Mouse (Mus musculus) kidney, embryonic 16.5 days (tissue): Measurements from ENCODE around the gene Timm8a2. TPM values are rescaled to one million over a fixed set of nuclear protein-coding genes. Genes with fewer than 3 reads are reported as not detected.
A peak's percentile ranks its signal among the peaks of the same experiment; 100 is the strongest.

Experiments
- ATAC-seq: fragments of 200-750 bp; cut with Nextera tagmentation; 2 replicates; pipeline ENCODE4 v1.8.0; 2017; ENCODE audit warnings: moderate TSS enrichment; ENCODE audit not compliant: low FRiP score, low TSS enrichment
- H3K27ac ChIP-seq: fragments of 300-500 bp; sonication (generic); 2 replicates; pipeline ENCODE4 v1.5.1; 2014; ENCODE audit warnings: low read length
- H3K27me3 ChIP-seq: fragments of 300-500 bp; sonication (generic); 2 replicates; pipeline ENCODE4 v1.6.1; 2014; ENCODE audit warnings: low read length, control low read depth, mixed read lengths; ENCODE audit not compliant: insufficient read depth
- H3K36me3 ChIP-seq: fragments of 300-500 bp; sonication (generic); 2 replicates; pipeline ENCODE4 v1.6.1; 2014; ENCODE audit warnings: low read length, control low read depth, mixed read lengths; ENCODE audit not compliant: insufficient read depth
- H3K4me1 ChIP-seq: fragments of 300-500 bp; sonication (generic); 2 replicates; pipeline ENCODE4 v1.6.1; 2014; ENCODE audit warnings: low read length, control low read depth, mixed read lengths; ENCODE audit not compliant: insufficient read depth
- H3K4me2 ChIP-seq: fragments of 300-500 bp; sonication (generic); replicated peaks from 2 replicates; pipeline ENCODE4 v1.6.1; 2014; ENCODE audit warnings: low read depth, low read length
- H3K4me3 ChIP-seq: fragments of 300-500 bp; sonication (generic); 2 replicates; pipeline ENCODE4 v1.5.1; 2014; ENCODE audit warnings: mild to moderate bottlenecking, low read length
- H3K9ac ChIP-seq: fragments of 300-500 bp; sonication (generic); replicated peaks from 2 replicates; pipeline ENCODE4 v1.6.1; 2014; ENCODE audit warnings: low read length
- H3K9me3 ChIP-seq: fragments of 300-500 bp; sonication (generic); 2 replicates; pipeline ENCODE4 v1.6.1; 2016; ENCODE audit warnings: low read length, control low read depth
- WGBS: fragments of 180-500 bp; shearing (Covaris S2); extraction: QIAGEN DNeasy Blood & Tissue Kit; methylation state at CpG from one replicate; pipeline ENCODE4 v1.1.7; 2014; 5-methylcytosine and 5-hydroxymethylcytosine counted together
- polyA plus RNA-seq: library from polyadenylated mRNA; unstranded; fragments of >200 nt; fragmentation: Nextera tagmentation; extraction: Ambion mirVana; gene quantifications from 2 replicates; pipeline ENCODE4 v1.2.1, GENCODE M21; 2015

Gene Timm8a2
- polyA plus RNA-seq, 1 experiment from 2014 or later = not detected

DNA sequence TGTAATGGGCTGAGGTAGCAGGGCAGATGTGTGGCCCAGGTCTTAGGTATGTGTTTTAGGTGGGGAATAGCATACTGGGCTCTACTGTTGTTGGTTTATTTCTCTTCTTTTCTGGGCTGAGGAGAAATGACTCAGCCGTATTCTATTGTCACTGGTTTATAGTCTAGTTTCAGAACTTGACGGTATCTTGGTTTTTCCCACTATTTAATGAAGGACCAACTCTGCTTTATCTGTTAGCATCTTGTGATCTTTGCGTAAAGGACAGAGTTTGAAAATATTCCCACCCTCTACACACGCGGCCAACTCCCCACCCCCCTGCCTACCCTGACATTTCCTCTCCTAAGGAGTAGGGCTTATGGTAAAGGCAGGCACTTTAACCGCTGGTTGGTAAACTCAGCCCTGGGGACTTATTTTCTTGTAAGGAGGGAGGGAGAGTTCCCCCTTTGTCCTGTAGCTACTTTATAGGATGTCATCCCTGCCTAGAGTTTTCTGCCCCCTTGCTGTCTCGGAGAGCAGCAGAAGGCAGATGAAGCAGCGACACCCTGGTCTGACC is 7.7 kb downstream of the Timm8a2 start:
- ATAC-seq = no peak

DNA sequence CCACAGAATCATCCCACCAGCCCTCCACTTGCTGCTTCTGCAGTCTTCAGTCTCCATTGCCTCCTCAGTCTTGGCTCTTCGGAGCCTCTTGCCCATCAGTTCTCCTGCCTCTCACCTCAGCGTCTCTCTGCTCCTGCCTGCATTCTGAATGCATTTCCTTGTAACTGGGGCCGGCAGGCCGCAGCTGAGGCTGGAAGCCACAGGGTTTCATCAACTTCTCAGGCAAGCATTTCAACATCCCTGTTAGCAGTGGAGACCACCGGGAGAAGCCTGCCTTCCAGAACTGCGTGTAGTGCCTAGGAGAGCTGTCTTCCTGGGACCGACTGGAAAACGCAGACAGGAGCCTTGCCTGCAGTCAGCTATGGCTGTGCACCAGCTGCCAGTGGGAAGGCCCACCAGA is 13.3 kb downstream of the Timm8a2 start:
- WGBS = 93% methylated on average over 8 of the region's 8 CpGs
- H3K4me2 ChIP-seq = no peak overlapping the region
- no peak overlapping the region for H3K4me3 ChIP-seq
- H3K36me3 ChIP-seq = no peaks in the 10 kb centered on the region
- no peaks in the 10 kb centered on the region for H3K4me1 ChIP-seq
- no peak for ATAC-seq
- H3K27me3 ChIP-seq = no peaks in the 10 kb centered on the region
- no peak overlapping the region for H3K9ac ChIP-seq
- no peaks in the 10 kb centered on the region for H3K9me3 ChIP-seq
- H3K27ac ChIP-seq = no peak overlapping the region

More for the DNA sequence above, 7.7 kb downstream of the Timm8a2 start:
- H3K36me3 ChIP-seq = no peaks in the 10 kb centered on the region
- WGBS = 75% methylated on average over 8 of the region's 8 CpGs
- no peak overlapping the region for H3K27ac ChIP-seq
- H3K27me3 ChIP-seq = no peaks in the 10 kb centered on the region
- no peak overlapping the region for H3K4me2 ChIP-seq
- no peaks in the 10 kb centered on the region for H3K4me1 ChIP-seq
- H3K9ac ChIP-seq = no peak overlapping the region
- H3K9me3 ChIP-seq = no peaks in the 10 kb centered on the region
- no peak overlapping the region for H3K4me3 ChIP-seq

DNA sequence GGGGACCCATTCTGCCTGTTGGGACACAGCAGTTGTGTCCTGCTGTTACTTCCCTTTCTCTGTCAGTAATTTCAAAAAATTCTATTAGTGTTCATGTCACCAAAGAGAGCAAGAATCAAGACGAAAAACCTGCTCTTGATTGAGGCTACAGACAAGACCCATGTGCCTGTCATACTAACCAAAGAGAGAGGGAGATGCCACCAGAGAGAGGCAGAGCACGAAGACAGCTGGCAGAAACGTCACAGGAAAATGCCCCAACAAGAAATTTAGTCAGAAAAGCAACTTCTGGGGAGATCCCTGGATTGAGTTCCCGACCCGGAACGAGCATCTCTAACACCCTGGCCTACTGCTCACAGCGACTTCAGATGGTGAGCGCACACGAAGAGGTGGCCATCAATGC is 14.3 kb downstream of the Timm8a2 start:
- H3K4me1 ChIP-seq = no peaks in the 10 kb centered on the region
- 87% methylated on average over 9 of the region's 9 CpGs for WGBS
- no peak overlapping the region for H3K4me3 ChIP-seq
- no peak overlapping the region for H3K9ac ChIP-seq
- no peak overlapping the region for H3K27ac ChIP-seq
- no peaks in the 10 kb centered on the region for H3K36me3 ChIP-seq
- H3K9me3 ChIP-seq = no peaks in the 10 kb centered on the region
- no peak for ATAC-seq
- H3K4me2 ChIP-seq = no peak overlapping the region
- no peaks in the 10 kb centered on the region for H3K27me3 ChIP-seq

DNA sequence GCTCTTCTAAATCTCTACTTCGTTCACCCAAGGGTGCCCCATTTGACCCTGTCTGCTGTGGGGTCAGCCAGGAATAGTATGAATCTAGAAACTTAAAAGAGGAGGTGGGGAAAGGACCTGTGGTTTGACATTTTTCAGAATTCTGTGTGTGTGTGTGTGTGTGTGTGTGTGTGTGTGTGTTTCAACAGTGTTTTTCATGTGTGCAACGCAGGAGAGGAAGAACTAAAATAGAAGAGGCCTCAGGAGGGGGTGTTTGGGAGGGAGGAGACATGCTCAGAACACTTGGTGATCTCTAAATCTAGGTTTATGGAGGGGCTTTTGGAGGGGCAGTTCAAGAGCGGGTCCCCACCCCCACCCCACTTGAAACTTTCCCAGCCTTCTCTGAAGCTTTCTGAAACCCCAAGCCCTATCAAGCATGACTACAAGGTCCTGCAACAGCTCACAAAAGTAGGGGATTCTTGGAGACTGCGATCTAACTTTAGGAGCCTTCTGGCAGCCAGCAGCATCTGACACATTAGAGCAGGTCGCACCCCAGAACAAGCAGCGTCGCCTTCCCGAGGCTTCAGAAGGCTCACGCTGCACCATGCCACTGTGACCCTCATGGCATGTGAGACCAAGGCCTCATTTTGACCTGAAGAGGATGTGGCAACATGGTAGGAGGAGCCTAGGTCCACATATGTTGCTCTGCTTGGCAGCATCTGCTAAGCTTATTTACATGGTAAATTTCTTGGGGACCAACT is 18.6 kb downstream of the Timm8a2 start:
- H3K4me1 ChIP-seq = no peaks in the 10 kb centered on the region
- 86% methylated on average over 9 of the region's 9 CpGs for WGBS

DNA sequence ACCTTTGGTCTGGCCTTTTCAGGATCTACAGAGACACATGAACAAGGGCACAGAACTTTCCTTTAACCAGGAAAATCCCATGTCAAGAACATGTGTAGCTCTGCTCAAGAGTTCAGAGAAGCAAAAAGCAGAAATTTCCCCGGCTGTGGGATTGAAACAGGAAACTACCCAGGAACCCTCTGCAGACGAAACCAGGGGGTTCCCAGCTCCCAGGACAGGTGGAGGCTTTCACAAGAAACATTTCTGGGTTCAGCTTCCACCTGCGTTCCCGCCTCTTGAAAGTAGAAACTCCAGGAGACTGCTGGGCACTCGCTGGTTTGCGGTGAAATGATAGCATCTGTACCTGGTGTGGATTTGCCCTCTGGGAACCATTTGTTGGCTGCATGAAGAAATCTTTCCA is 22.4 kb downstream of the Timm8a2 start:
- Histone ChIP-seq H3K4me2 (no peak overlapping the region), H3K36me3 (no peaks in the 10 kb centered on the region), H3K4me1 (no peaks in the 10 kb centered on the region), H3K4me3 (no peak overlapping the region), H3K9ac (no peak overlapping the region), H3K27me3 (no peaks in the 10 kb centered on the region), H3K27ac (no peak overlapping the region), H3K9me3 (no peaks in the 10 kb centered on the region)
- no peak for ATAC-seq
- WGBS = 69% methylated on average over 6 of the region's 6 CpGs

More for the DNA sequence above, 18.6 kb downstream of the Timm8a2 start:
- no peak for ATAC-seq
- Histone ChIP-seq H3K9ac (no peak overlapping the region), H3K27me3 (no peaks in the 10 kb centered on the region), H3K9me3 (no peaks in the 10 kb centered on the region), H3K27ac (no peak overlapping the region), H3K4me2 (no peak overlapping the region), H3K4me3 (no peak overlapping the region), H3K36me3 (no peaks in the 10 kb centered on the region)

DNA sequence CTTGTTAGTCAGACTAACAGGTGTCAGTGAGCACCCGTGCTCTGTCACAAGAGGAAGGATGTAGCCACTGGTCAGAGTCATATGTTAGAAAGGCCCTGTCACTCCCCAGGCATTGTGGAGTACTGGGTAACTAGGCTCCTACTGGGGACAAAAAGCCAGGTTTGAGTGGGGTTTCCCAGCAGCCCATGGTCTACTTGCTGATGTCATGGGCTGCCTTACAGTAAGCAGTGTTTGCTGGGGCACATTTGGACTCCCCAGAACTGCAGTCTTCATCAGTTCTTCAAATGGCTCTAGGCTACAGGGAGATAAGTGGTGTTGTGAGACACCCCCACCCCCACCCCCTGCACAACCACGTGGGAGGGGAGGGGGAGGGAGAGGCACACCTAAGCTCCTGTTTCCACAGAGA is 23.5 kb downstream of the Timm8a2 start:
- H3K9me3 ChIP-seq = no peaks in the 10 kb centered on the region
- H3K9ac ChIP-seq = no peak overlapping the region
- no peaks in the 10 kb centered on the region for H3K27me3 ChIP-seq
- WGBS = 49% methylated on average over 2 of the region's 2 CpGs
- H3K27ac ChIP-seq = no peak overlapping the region
- no peak overlapping the region for H3K4me2 ChIP-seq
- no peaks in the 10 kb centered on the region for H3K4me1 ChIP-seq
- H3K36me3 ChIP-seq = no peaks in the 10 kb centered on the region
- ATAC-seq = no peak
- H3K4me3 ChIP-seq = no peak overlapping the region

DNA sequence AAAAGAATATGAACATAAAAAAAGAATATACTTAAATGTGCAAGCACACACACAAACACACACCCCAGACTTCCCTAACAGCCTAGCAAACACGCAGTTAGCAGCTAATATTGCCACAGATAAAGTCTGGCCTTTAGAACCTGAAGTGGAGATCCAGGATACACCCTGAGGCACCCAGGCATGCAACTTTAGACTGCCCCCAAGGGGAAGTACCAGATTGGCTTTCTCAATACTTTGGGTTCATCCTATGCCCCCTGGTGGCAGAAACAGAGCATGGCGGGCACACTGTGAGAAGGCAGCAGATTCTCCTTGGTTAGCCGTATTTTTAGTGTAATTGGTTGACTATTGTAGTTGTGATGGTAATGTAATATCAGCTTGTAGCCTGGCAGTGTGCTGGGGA is 26.2 kb downstream of the Timm8a2 start:
- Histone ChIP-seq H3K27ac (no peak overlapping the region), H3K4me2 (no peak overlapping the region), H3K27me3 (no peaks in the 10 kb centered on the region), H3K9me3 (no peaks in the 10 kb centered on the region), H3K4me1 (no peaks in the 10 kb centered on the region), H3K9ac (no peak overlapping the region), H3K36me3 (no peaks in the 10 kb centered on the region), H3K4me3 (no peak overlapping the region)
- WGBS = 8% methylated on average over 3 of the region's 3 CpGs
- ATAC-seq = peak; percentile 77

DNA sequence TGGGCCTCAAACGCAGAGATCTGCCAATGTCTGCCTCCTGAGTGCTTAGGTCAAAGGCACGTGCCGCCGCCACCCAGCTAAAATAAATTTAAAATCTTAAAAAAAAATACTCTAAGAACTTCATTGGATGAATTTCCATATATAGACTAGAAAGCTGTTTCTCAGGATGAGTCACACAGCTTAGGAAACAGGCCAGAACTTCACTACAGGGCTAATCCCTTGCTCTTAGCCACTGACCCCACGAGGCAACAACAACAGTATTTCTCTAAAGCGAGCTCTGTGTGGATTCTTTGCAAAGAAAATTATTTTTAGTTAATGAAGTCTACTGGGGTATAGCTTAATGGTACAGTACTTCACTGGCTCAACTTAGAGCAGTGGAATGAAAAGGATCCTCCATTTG is 26.9 kb downstream of the Timm8a2 start:
- no peaks in the 10 kb centered on the region for H3K36me3 ChIP-seq
- no peak overlapping the region for H3K4me3 ChIP-seq
- H3K27ac ChIP-seq = no peak overlapping the region
- H3K9ac ChIP-seq = no peak overlapping the region
- no peaks in the 10 kb centered on the region for H3K9me3 ChIP-seq
- no peak overlapping the region for H3K4me2 ChIP-seq
- no peaks in the 10 kb centered on the region for H3K4me1 ChIP-seq
- H3K27me3 ChIP-seq = no peaks in the 10 kb centered on the region
- no peak for ATAC-seq
- 79% methylated on average over 6 of the region's 6 CpGs for WGBS

DNA sequence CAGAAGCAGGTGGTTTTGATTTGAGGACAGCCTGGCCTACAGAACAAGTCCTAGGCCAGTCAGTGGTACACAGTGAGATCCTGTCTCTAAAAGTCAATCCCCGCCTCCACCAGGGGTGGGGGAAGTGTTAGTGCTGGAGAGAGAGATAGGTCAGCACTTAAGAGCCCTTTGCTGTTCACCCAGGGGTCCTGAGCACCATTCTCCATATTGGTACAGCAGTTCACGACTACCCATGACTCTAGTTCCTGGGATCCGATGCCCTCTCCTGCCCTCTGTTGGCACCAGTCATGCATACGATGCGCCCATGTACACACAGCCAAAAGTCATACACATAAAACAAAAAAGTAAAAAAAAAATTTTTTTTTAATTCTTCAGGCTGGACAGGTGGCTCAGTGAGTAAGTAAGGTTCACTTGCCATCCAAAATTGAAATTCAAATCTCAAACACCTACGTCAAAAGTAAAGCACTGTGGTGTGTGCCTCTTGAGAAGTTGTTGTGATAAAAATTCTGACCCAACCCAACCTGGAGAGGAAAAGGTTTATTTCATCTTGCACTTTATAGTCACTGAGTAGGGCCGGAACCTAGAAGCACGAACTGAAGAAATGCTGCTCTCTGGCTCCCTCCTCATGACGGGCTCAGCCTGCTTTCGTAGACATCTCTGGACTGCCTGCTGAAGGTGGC is 28.1 kb downstream of the Timm8a2 start:
- H3K36me3 ChIP-seq = no peaks in the 10 kb centered on the region
- no peaks in the 10 kb centered on the region for H3K9me3 ChIP-seq
- no peaks in the 10 kb centered on the region for H3K4me1 ChIP-seq
- H3K4me2 ChIP-seq = no peak overlapping the region
- 80% methylated on average over 10 of the region's 10 CpGs for WGBS
- no peaks in the 10 kb centered on the region for H3K27me3 ChIP-seq
- no peak for ATAC-seq
- H3K4me3 ChIP-seq = no peak overlapping the region
- no peak overlapping the region for H3K27ac ChIP-seq
- no peak overlapping the region for H3K9ac ChIP-seq

DNA sequence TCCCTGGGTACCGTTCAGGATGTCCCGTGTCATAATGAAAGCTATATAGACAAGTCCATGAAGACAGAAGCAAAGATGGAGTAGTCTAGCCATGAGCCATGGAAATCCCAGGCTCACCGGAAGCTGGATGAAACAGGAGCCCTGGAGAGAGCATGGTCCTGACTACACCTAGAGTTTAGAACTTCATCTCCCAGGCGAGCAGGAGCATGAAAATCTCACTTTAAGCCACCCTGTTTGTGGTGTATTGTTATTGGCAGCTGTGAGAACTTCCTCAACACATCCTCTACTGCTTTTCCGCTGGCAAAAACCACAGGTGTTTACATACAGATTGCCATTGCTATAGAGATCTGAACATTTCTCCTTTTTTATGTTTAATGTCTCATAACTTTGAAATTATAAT is 29.1 kb downstream of the Timm8a2 start:
- Histone ChIP-seq H3K27ac (no peak overlapping the region), H3K4me1 (no peaks in the 10 kb centered on the region), H3K4me2 (no peak overlapping the region), H3K4me3 (no peak overlapping the region), H3K9ac (no peak overlapping the region), H3K36me3 (no peaks in the 10 kb centered on the region), H3K27me3 (no peaks in the 10 kb centered on the region), H3K9me3 (no peaks in the 10 kb centered on the region)
- WGBS = 74% methylated on average over 5 of the region's 5 CpGs
- no peak for ATAC-seq
